Mouse (Mus musculus) ES-Bruce4 (cell line): ENCODE measurements at regions not wholly inside any gene's neighbourhood (a gene's known extent, or its start where the extent isn't known, plus 50 kb on each side); places are given as distances from the start of the nearest gene placed in this dataset.

Source experiments
- CTCF ChIP-seq: IDR thresholded peaks from one replicate; pipeline ENCODE4 v1.8.1; 2011; ENCODE audit warnings: low read depth, low read length
- POLR2A ChIP-seq: IDR thresholded peaks from one replicate; pipeline ENCODE4 v1.8.1; 2011; ENCODE audit warnings: low read length; ENCODE audit not compliant: insufficient read depth

DNA sequence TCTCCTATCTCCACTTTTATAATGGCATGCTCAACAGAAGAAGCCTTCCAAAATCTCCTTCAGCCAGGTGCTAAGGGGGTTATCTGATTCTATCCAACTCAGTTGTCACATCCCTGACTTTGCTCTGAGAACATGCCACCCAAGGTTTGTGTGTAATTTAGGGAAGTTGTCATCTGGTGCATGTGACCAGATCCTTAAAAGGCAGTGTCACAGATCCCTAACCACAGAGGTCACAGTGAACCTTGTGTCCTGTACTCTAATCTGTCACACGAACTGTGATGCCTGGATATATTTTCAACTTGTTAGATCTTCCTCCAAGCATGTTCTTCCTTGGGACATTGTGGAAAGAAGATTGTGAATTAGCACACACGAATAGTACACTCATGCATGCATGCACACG is 189.4 kb upstream of the Plxna2 start:
- TF ChIP-seq CTCF (no peak), POLR2A (no peak)
